Mouse (Mus musculus): Measurements from ENCODE around the gene Pigp.

Pigp gene

GRCm38 (mm10) chr16:94371301-94371931 is at the start of gene Pigp:
Gene Pigp (minus strand): TSS chr16:94371842.
- no peak for DNase-seq

- DNase-seq: peak; percentile 13
These were observed 48.9 kb upstream of the Pigp start for GRCm38 (mm10) chr16:94420498-94420897.

- DNase-seq: no peak
These were observed 42.5 kb upstream of the Pigp start for GRCm38 (mm10) chr16:94414151-94414550.

- DNase-seq: no peak
These were observed 41.1 kb upstream of the Pigp start for GRCm38 (mm10) chr16:94412760-94413159.

GRCm38 (mm10) chr16:94412198-94412597 is 40.6 kb upstream of the Pigp start:
- DNase-seq: no peak

GRCm38 (mm10) chr16:94411287-94411686 is 39.6 kb upstream of the Pigp start:
- DNase-seq: no peak

GRCm38 (mm10) chr16:94402185-94402584 is 30.5 kb upstream of the Pigp start:
- no peak for DNase-seq

GRCm38 (mm10) chr16:94401636-94402035 is 30.0 kb upstream of the Pigp start:
- no peak for DNase-seq

GRCm38 (mm10) chr16:94399141-94399540 is 27.5 kb upstream of the Pigp start:
- no peak for DNase-seq

- no peak for DNase-seq
These were observed 25.0 kb upstream of the Pigp start for GRCm38 (mm10) chr16:94396641-94397040.

GRCm38 (mm10) chr16:94395051-94395450 is 23.4 kb upstream of the Pigp start:
- DNase-seq: no peak

- no peak for DNase-seq
These were observed 20.7 kb upstream of the Pigp start for GRCm38 (mm10) chr16:94392299-94392698.

GRCm38 (mm10) chr16:94387690-94388089 is 16.0 kb upstream of the Pigp start:
- no peak for DNase-seq

GRCm38 (mm10) chr16:94383277-94383676 is 11.6 kb upstream of the Pigp start:
- DNase-seq: peak; percentile 15

GRCm38 (mm10) chr16:94379386-94379785 is 7.7 kb upstream of the Pigp start:
- no peak for DNase-seq

- DNase-seq: peak; percentile 82
These were observed 734 bp downstream of the Pigp start for GRCm38 (mm10) chr16:94370915-94371300.

GRCm38 (mm10) chr16:94370173-94370914 is 1.3 kb downstream of the Pigp start, which contains the start of gene Ttc3:
Gene Ttc3 (plus strand): TSS chr16:94370618.
- peak; percentile 97 for DNase-seq

GRCm38 (mm10) chr16:94369596-94370172 is 2.0 kb downstream of the Pigp start:
- DNase-seq: peak; percentile 19

GRCm38 (mm10) chr16:94365435-94365834 is 6.2 kb downstream of the Pigp start:
- no peak for DNase-seq

GRCm38 (mm10) chr16:94363814-94364213 is 7.8 kb downstream of the Pigp start:
- no peak for DNase-seq

GRCm38 (mm10) chr16:94362174-94362873 is 9.3 kb downstream of the Pigp start:
- DNase-seq: no peak

GRCm38 (mm10) chr16:94360578-94361350 is 10.9 kb downstream of the Pigp start:
- DNase-seq: no peak

GRCm38 (mm10) chr16:94358091-94358490 is 13.6 kb downstream of the Pigp start:
- DNase-seq: no peak

Measured in thymus, postnatal 25 days (tissue).